Mouse (Mus musculus) left cerebral cortex, postnatal 25 days (tissue): ENCODE data around the gene Mmachc. TPM values are rescaled to one million over a fixed set of nuclear protein-coding genes. Genes with fewer than 3 reads are reported as not detected.
"Not testable (repeated sequence)": the region's sequence is repeated elsewhere in the genome, so short reads cannot be mapped to it uniquely, and the experiment has no call there.

Experiments used
- DNase-seq, 2 experiments: peaks; one replicate each; pipeline ENCODE4 v3.0.0; 2022; ENCODE audit warnings: low spot score in 2 of 2, mixed read lengths in 1 of 2
- intact Hi-C: fragments of 180-260 bp; cut with DNase I; formaldehyde crosslinking; loops from one replicate; pipeline ENCODE4 v1.15.1; 2025
- total RNA-seq, 2 experiments: library from RNA; stranded (reverse); gene quantifications; 2 replicates each; pipeline ENCODE4 v1.2.3; 2021

The Mmachc gene
- total RNA-seq, 2 experiments from 2014 or later: 16.2 to 17.1 TPM

GRCm38 (mm10) chr4:116698693-116699342 is 9.4 kb downstream of the Mmachc start:
- DNase-seq: no peak
- intact Hi-C loops: no loop called here

GRCm38 (mm10) chr4:116693785-116694184 is 14.4 kb downstream of the Mmachc start:
- intact Hi-C loops: no loop called here
- DNase-seq: no peak

GRCm38 (mm10) chr4:116692146-116692545 is 16.1 kb downstream of the Mmachc start:
- intact Hi-C loops: no loop called here

GRCm38 (mm10) chr4:116689309-116689876 is 18.8 kb downstream of the Mmachc start:
- intact Hi-C loops: no loop called here
- DNase-seq: no peak

More at GRCm38 (mm10) chr4:116692146-116692545, 16.1 kb downstream of the Mmachc start:
- no peak for DNase-seq

- intact Hi-C loops: no loop called here
- no peak for DNase-seq
These were observed 21.2 kb downstream of the Mmachc start for GRCm38 (mm10) chr4:116687041-116687440.

- intact Hi-C loops: loop anchor here (1.0 kb wide), 1 partner anchor 128 kb away; the partner anchor contains the start of gene Gpbp1l1
These were observed 22.7 kb downstream of the Mmachc start, which contains the start of gene Prdx1 for GRCm38 (mm10) chr4:116685402-116686061. Gene Prdx1 (plus strand): TSS chr4:116685544.

GRCm38 (mm10) chr4:116684665-116685064 is 23.5 kb downstream of the Mmachc start:
- intact Hi-C loops: loop anchor here (1.0 kb wide), 1 partner anchor 127 kb away; the partner anchor contains the start of gene Gpbp1l1

More at GRCm38 (mm10) chr4:116685402-116686061, 22.7 kb downstream of the Mmachc start, which contains the start of gene Prdx1:
- peak; percentile 86 to 90 for DNase-seq

GRCm38 (mm10) chr4:116683957-116684356 is 24.2 kb downstream of the Mmachc start:
- DNase-seq: no peak
- intact Hi-C loops: no loop called here

More at GRCm38 (mm10) chr4:116684665-116685064, 23.5 kb downstream of the Mmachc start:
- no peak for DNase-seq

- intact Hi-C loops, DNase-seq: not testable (repeated sequence)
These were observed 27.7 kb downstream of the Mmachc start for GRCm38 (mm10) chr4:116680521-116680920.

GRCm38 (mm10) chr4:116679141-116679540 is 29.1 kb downstream of the Mmachc start:
- intact Hi-C loops: no loop called here

GRCm38 (mm10) chr4:116677808-116678207 is 30.4 kb downstream of the Mmachc start:
- no peak for DNase-seq
- intact Hi-C loops: no loop called here

More at GRCm38 (mm10) chr4:116679141-116679540, 29.1 kb downstream of the Mmachc start:
- DNase-seq: no peak

GRCm38 (mm10) chr4:116676027-116676426 is 32.2 kb downstream of the Mmachc start:
- intact Hi-C loops: no loop called here

GRCm38 (mm10) chr4:116674761-116675160 is 33.4 kb downstream of the Mmachc start:
- DNase-seq, intact Hi-C loops: not testable (repeated sequence)

More at GRCm38 (mm10) chr4:116676027-116676426, 32.2 kb downstream of the Mmachc start:
- DNase-seq: no peak

- DNase-seq: no peak
- intact Hi-C loops: no loop called here
These were observed 35.4 kb downstream of the Mmachc start for GRCm38 (mm10) chr4:116672785-116673184.

- intact Hi-C loops: no loop called here
- DNase-seq: no peak
These were observed 38.9 kb downstream of the Mmachc start for GRCm38 (mm10) chr4:116669291-116669690.

- intact Hi-C loops: no loop called here
- peak in 1 of 2 experiments; percentile 14 for DNase-seq
These were observed 40.1 kb downstream of the Mmachc start for GRCm38 (mm10) chr4:116668145-116668544.

- intact Hi-C loops: no loop called here
- DNase-seq: peak in 1 of 2 experiments; percentile 10
These were observed 41.6 kb downstream of the Mmachc start for GRCm38 (mm10) chr4:116666625-116667024.

- DNase-seq: no peak
- intact Hi-C loops: no loop called here
These were observed 46.2 kb downstream of the Mmachc start for GRCm38 (mm10) chr4:116661998-116662397.

- intact Hi-C loops: no loop called here
- DNase-seq: no peak
These were observed 47.4 kb downstream of the Mmachc start for GRCm38 (mm10) chr4:116660829-116661228.

- DNase-seq, intact Hi-C loops: not testable (repeated sequence)
These were observed 48.3 kb downstream of the Mmachc start for GRCm38 (mm10) chr4:116659916-116660315.
